Mouse (Mus musculus): ENCODE data around the gene Serinc1.

DNA sequence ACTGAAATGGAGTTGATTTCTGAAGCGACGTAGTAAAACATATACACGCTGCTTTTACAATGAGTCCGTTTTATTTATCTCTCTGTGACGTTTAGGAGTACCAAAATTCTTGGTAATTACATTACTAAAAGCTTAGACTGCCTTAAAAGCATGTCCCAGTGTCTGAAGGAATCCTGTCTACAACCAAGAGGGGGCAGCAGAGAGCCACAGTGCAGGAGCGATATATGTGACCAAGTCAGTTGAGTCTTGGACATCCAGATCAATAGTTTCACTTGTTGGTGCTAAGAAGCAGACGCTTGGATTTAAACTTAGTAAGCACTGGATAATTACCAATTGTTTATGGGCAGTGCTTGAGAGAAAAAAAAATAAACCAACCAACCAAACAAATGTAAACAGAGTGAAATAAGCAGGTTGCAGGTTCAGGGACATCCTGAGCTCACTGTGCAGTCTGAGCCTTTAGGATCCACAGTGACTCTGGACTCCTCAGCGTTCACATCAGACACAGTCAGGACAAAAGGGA lies 38.9 kb upstream of the Serinc1 start:
- TF ChIP-seq POLR2A (IDR thresholded peaks at IDR 0.05; ENCODE audit: control insufficient read depth in 1 of 2, insufficient read depth in 1 of 2, low read depth in 1 of 2, low read length in 2 of 2, poor library complexity in 1 of 2) (no peak), GATA1 (IDR thresholded peaks at IDR 0.05; ENCODE audit: low read depth, low read length) (no peak), CHD2 (IDR thresholded peaks at IDR 0.05; ENCODE audit: low read length) (no peak)
